Mouse (Mus musculus) liver, postnatal 0 days (tissue): ENCODE measurements at regions not wholly inside any gene's neighbourhood (a gene's known extent, or its start where the extent isn't known, plus 50 kb on each side); places are given as distances from the start of the nearest gene placed in this dataset.
"Not testable (repeated sequence)": the region's sequence is repeated elsewhere in the genome, so short reads cannot be mapped to it uniquely, and the experiment has no call there.

ENCODE experiments used
- ATAC-seq: fragments of 200-750 bp; cut with Nextera tagmentation; 2 replicates; pipeline ENCODE4 v1.8.0; 2017; ENCODE audit warnings: mild to moderate bottlenecking, moderate library complexity
- DNase-seq: peaks from one replicate; pipeline ENCODE4 v3.0.0-alpha.2; 2016
- H3K27ac ChIP-seq: fragments of 300-500 bp; sonication (generic); 2 replicates; pipeline ENCODE4 v1.5.1; 2014; ENCODE audit warnings: antibody characterized with exemption, moderate library complexity, mild to moderate bottlenecking, low read depth
- H3K27me3 ChIP-seq: fragments of 300-500 bp; sonication (generic); 2 replicates; pipeline ENCODE4 v1.6.1; 2014; ENCODE audit warnings: low read length, control low read depth, mixed read lengths; ENCODE audit not compliant: insufficient read depth
- H3K36me3 ChIP-seq: fragments of 300-500 bp; sonication (generic); replicated peaks from 2 replicates; pipeline ENCODE4 v1.6.1; 2014; ENCODE audit warnings: mild to moderate bottlenecking, control low read depth, low read length, moderate library complexity, mixed read lengths; ENCODE audit not compliant: insufficient read depth
- H3K4me1 ChIP-seq: fragments of 300-500 bp; sonication (generic); 2 replicates; pipeline ENCODE4 v1.6.1; 2014; ENCODE audit warnings: antibody characterized with exemption, mild to moderate bottlenecking, control low read depth; ENCODE audit not compliant: insufficient read depth
- H3K4me2 ChIP-seq: fragments of 300-500 bp; sonication (generic); 2 replicates; pipeline ENCODE4 v1.6.1; 2014; ENCODE audit warnings: low read depth, mild to moderate bottlenecking, low read length, moderate library complexity, mixed read lengths
- H3K4me3 ChIP-seq: fragments of 300-500 bp; sonication (generic); 2 replicates; pipeline ENCODE4 v1.5.1; 2014; ENCODE audit warnings: low read depth, low read length
- H3K9ac ChIP-seq: fragments of 300-500 bp; sonication (generic); replicated peaks from 2 replicates; pipeline ENCODE4 v1.6.1; 2014; ENCODE audit warnings: mild to moderate bottlenecking, moderate library complexity
- H3K9me3 ChIP-seq: fragments of 300-500 bp; sonication (generic); 2 replicates; pipeline ENCODE4 v1.6.1; 2016; ENCODE audit warnings: mild to moderate bottlenecking, control low read depth, low read length, mixed read lengths
- CTCF ChIP-seq: sonication (generic); IDR thresholded peaks from 2 replicates; pipeline ENCODE4 v1.5.1; 2016; ENCODE audit warnings: antibody characterized with exemption, low read depth
- EP300 ChIP-seq: IDR thresholded peaks from 2 replicates; pipeline ENCODE4 v1.6.1; 2016; ENCODE audit warnings: antibody characterized with exemption, low read depth, mild to moderate bottlenecking
- WGBS: fragments of 180-500 bp; shearing (Covaris S2); extraction: QIAGEN DNeasy Blood & Tissue Kit; methylation state at CpG from one replicate; pipeline ENCODE4 v1.1.7; 2014; ENCODE audit not compliant: insufficient replicate concordance; 5-methylcytosine and 5-hydroxymethylcytosine counted together

DNA sequence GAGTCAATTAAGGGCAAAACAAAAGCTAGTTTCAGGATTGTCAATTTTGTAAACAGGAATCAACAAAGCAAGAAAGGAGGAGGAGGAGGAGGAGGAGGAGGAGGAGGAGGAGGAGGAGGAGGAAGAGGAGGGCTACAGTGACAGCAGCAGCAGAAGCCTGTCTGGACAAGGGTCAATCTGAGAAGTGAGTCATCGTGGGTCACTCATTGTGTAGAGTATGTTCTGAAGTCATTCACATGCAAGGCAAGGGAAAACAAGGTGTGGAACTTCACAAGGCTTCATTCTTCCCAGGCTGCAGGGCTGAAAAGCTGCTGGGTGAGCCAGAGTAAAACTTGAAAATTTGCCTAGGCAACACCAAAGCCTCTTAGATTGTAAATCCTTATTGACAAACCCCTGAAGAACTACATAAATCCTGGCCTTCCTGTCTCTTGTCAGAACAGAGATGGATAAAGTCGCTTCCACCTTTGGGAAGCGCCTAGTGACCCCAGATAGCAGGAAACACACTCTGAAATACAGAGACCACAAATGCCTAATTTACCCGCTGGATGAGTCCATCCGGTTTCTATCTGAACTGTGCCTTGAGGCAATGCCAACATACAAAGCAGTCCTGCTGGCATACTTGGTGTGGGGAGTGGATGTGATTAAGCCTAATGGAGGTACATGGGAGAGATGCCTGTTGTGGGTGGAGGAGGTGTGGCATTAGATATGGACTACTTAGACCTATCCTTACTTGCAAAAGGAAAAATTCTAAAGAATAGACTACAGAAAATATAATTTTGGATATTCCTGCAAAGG is 408.9 kb upstream of the Tbl1xr1 start:
- Histone ChIP-seq H3K27me3 (no peaks in the 10 kb centered on the region), H3K4me1 (no peaks in the 10 kb centered on the region), H3K4me2 (no peak overlapping the region), H3K4me3 (no peak overlapping the region), H3K27ac (no peak overlapping the region), H3K9me3 (no peaks in the 10 kb centered on the region), H3K9ac (no peak overlapping the region), H3K36me3 (no peaks in the 10 kb centered on the region)
- WGBS = 55% methylated on average over 5 of the region's 5 CpGs
- ATAC-seq (no peak), DNase-seq (no peak)
- no peak for TF ChIP-seq CTCF
- TF ChIP-seq EP300 = no peak

DNA sequence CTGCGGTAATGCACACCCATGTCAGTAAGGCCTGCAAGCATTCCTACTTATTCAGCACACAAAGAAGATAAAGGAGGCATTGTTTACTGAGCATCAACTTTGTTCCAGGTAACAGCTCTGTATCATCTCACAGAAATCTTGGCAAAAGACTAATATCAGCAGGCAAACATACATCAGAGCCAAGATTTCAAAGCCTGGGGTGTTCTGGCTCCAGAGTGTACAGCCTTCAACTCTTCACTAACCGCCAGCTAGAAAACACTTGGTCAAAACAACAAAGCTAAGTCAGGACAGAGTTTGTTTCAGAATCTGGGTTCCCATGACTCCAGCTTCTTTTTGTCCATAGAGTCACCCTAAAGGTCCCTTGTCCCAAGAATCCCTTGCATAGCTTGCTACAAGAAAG is 404.6 kb upstream of the Tbl1xr1 start:
- Histone ChIP-seq H3K4me2 (no peak overlapping the region), H3K27me3 (no peaks in the 10 kb centered on the region), H3K9me3 (no peaks in the 10 kb centered on the region), H3K9ac (no peak overlapping the region), H3K4me1 (no peaks in the 10 kb centered on the region), H3K27ac (no peak overlapping the region), H3K4me3 (no peak overlapping the region), H3K36me3 (no peaks in the 10 kb centered on the region)
- TF ChIP-seq CTCF = no peak
- TF ChIP-seq EP300 = no peak
- WGBS = 87% methylated on average over 2 of the region's 2 CpGs
- DNase-seq (no peak), ATAC-seq (no peak)

DNA sequence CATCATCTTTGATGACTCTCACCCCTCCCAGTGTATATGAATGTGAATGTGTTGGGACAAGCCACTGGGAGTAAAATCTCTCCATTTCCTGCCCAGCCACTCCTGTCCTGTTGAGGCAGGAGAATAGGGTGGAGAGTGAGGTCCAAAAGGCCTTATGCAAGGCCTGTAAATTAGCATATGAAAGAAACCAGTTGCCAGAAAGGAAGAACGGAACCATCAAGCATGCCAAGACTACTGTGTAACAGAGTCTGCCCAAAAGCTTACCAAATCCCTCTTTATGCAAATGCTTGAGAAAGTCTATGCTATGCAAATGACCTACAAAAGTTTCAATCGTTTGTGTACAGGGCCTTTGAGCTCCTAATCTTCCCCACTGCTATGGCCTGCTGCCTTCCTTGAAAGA is 404.0 kb upstream of the Tbl1xr1 start:
- TF ChIP-seq EP300 (no peak), CTCF (no peak)
- WGBS = 82% methylated on average over 2 of the region's 2 CpGs
- Histone ChIP-seq H3K4me2 (no peak overlapping the region), H3K27me3 (no peaks in the 10 kb centered on the region), H3K4me1 (no peaks in the 10 kb centered on the region), H3K27ac (no peak overlapping the region), H3K36me3 (no peaks in the 10 kb centered on the region), H3K4me3 (no peak overlapping the region), H3K9ac (no peak overlapping the region), H3K9me3 (no peaks in the 10 kb centered on the region)
- ATAC-seq (no peak), DNase-seq (no peak)

DNA sequence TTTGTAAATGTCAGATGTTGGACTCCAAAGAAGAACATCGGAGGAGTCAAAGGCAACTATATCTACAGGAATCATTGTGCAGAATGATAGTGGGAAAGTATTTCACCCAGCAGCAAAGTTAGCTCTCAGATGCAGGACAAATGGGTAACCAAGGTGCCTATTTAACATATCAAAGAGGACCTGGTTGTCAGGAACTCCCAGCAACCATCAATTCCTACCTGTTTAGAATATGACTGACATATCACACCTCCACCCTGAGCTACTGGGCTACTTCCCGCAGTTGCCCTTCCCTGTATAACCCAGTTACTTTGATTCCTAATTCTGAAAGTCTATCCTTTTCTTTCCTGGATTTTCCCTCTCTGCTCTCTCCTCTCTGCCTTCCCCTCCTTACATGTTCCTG is 403.0 kb upstream of the Tbl1xr1 start:
- DNase-seq (no peak), ATAC-seq (no peak)
- no peak overlapping the region for H3K4me3 ChIP-seq
- no peak overlapping the region for H3K9ac ChIP-seq
- 78% methylated on average over 2 of the region's 2 CpGs for WGBS
- H3K27ac ChIP-seq = no peak overlapping the region
- H3K36me3 ChIP-seq = no peaks in the 10 kb centered on the region
- H3K4me1 ChIP-seq = no peaks in the 10 kb centered on the region
- no peaks in the 10 kb centered on the region for H3K9me3 ChIP-seq
- H3K27me3 ChIP-seq = no peaks in the 10 kb centered on the region
- no peak overlapping the region for H3K4me2 ChIP-seq
- TF ChIP-seq EP300 = no peak
- no peak for TF ChIP-seq CTCF

DNA sequence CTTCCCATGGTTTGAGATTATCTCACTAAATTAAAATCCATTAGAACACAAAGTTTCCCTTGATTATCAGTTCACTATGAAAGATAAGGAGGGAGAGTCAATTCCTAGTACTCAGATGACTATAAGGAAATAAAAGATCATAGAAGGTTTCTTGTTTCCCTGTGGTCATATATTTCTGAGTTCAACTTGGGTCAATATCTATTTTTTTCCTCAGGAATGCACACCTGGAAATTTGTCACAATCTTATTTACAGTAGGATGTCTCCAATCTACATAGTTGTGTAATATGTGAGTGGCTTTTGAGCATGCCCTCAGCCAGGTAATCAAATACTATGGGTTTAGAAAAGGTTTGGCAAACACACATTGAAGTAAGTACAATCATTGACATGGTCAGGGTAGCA is 398.2 kb upstream of the Tbl1xr1 start:
- H3K9me3 ChIP-seq = no peaks in the 10 kb centered on the region
- no peaks in the 10 kb centered on the region for H3K36me3 ChIP-seq
- no peak overlapping the region for H3K9ac ChIP-seq
- no peaks in the 10 kb centered on the region for H3K27me3 ChIP-seq
- DNase-seq = no peak
- H3K4me2 ChIP-seq = no peak overlapping the region
- TF ChIP-seq CTCF (no peak), EP300 (no peak)
- ATAC-seq = no peak
- no peak overlapping the region for H3K27ac ChIP-seq
- no peak overlapping the region for H3K4me3 ChIP-seq
- H3K4me1 ChIP-seq = no peaks in the 10 kb centered on the region

DNA sequence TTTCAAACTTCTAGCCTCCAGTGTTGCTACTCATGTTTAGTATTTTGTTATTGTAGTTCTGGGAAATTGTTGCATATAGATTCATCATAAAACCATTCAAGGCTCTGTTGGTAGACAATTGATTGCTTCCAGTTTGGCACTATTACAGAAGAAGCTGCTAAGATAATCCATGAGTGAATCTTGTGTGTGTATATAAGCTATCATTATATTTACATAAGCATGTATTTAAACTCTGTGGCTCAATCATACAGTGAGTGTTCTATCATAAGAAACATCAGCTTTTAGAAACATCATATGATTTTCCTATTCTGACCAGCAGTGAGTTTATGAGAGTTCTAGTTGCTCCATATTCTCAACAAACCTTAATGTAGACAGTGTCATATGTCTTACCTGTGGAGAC is 397.7 kb upstream of the Tbl1xr1 start:
- H3K9me3 ChIP-seq = no peaks in the 10 kb centered on the region
- H3K27ac ChIP-seq = no peak overlapping the region
- ATAC-seq (no peak), DNase-seq (no peak)
- no peaks in the 10 kb centered on the region for H3K4me1 ChIP-seq
- no peak overlapping the region for H3K4me2 ChIP-seq
- TF ChIP-seq EP300 (no peak), CTCF (no peak)
- H3K27me3 ChIP-seq = no peaks in the 10 kb centered on the region
- H3K9ac ChIP-seq = no peak overlapping the region
- H3K4me3 ChIP-seq = no peak overlapping the region
- H3K36me3 ChIP-seq = no peaks in the 10 kb centered on the region

DNA sequence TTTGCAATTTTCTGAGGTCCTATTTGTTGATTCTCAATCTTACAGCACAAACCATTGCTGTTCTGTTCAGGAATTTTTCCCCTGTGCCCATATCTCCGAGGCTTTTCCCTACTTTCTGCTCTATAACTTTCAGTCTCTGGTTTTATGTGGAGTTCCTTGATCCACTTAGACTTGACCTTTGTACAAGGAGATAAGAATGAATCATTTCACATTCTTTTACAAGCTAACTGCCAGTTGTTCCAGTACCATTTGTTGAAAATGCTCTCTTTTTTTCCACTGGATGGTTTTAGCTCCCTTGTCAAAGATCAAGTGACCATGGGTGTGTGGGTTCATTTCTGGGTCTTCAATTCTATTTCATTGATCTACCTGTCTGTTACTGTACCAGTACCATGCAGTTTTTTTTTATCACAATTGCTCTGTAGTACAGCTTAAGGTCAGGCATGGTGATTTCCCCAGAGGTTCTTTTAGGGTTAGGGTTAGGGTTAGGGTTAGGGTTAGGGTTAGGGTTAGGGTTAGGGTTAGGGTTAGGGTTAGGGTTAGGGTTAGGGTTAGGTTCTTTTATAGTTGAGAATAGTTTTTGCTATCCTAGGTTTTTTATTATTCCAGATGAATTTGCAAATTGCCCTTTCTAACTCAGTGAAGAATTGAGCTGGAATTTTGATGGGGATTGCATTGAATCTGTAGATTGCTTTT is 378.3 kb upstream of the Tbl1xr1 start:
- H3K36me3 ChIP-seq, H3K4me2 ChIP-seq, DNase-seq, H3K4me3 ChIP-seq, H3K9ac ChIP-seq, H3K4me1 ChIP-seq, H3K9me3 ChIP-seq, H3K27ac ChIP-seq, ATAC-seq, H3K27me3 ChIP-seq: not testable (repeated sequence)
- 71% methylated on average over 1 of the region's 1 CpGs for WGBS
